Mouse (Mus musculus): Measurements from ENCODE around the gene Zfp706. TPM values are rescaled to one million over a fixed set of nuclear protein-coding genes. Genes with fewer than 3 reads are reported as not detected.
A peak's percentile ranks its signal among the peaks of the same experiment; 100 is the strongest.
"Not testable (repeated sequence)": the region's sequence is repeated elsewhere in the genome, so short reads cannot be mapped to it uniquely, and the experiment has no call there.

Zfp706 gene
- polyA plus RNA-seq, 1 experiment from 2014 or later = 472 TPM

DNA sequence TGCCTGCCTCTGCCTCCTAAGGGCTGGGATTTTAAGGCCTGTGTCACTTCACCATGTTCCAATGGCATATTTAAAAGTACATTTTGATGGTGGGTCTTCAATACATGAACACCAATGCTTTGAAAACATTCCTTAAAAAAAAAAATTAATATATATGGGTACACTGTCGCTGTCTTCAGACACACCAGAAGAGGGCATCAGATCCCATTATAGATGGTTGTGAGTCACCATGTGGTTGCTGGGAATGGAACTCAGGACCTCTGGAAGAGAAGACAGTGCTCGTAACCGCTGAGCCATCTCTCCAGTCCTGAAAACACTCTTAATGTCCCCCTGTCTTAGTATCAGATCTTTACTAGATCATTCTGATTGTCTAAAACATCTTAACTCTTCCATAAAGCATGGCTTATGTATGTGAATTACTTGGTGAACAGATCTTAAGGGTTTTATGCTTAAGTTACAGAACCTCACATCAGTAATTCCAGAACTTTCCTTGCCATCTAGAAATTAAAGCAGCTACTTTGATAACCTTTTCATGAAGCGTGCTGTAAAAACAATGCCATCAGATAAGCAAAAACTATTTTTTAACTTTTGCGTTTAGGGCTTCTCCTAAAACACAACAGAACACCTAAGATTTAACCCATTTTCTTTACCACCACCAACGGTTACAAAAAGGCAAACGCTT is 1.6 kb downstream of the Zfp706 start:
- WGBS = 46% methylated on average over 7 of the region's 7 CpGs
- Histone ChIP-seq H3K9ac (ENCODE audit: low read length) (peak overlapping the region; percentile 97), H3K27ac (ENCODE audit: low read depth, low read length) (peak overlapping the region; percentile 84; the same call in 1 of the 2 replicates), H3K4me2 (ENCODE audit: low read depth, low read length, severe bottlenecking) (peak overlapping the region; percentile 69), H3K27me3 (ENCODE audit: control insufficient read depth, insufficient read depth, low read length) (no peaks in the 10 kb centered on the region), H3K9me3 (ENCODE audit: control insufficient read depth, low read length) (no peaks in the 10 kb centered on the region), H3K36me3 (ENCODE audit: control insufficient read depth, insufficient read depth, low read length) (peaks cover 3% of the 10 kb centered on the region; the same call in 1 of the 2 replicates), H3K4me3 (ENCODE audit: low read depth, low read length) (peak overlapping the region; percentile 90), H3K4me1 (replicated peaks; ENCODE audit: control insufficient read depth, insufficient read depth, low read length) (peaks cover 9% of the 10 kb centered on the region; the same call in 1 of the 2 replicates)
- DNase-seq (ENCODE audit: low spot score) (no peak), ATAC-seq (replicated peaks; ENCODE audit: low FRiP score) (no peak)

DNA sequence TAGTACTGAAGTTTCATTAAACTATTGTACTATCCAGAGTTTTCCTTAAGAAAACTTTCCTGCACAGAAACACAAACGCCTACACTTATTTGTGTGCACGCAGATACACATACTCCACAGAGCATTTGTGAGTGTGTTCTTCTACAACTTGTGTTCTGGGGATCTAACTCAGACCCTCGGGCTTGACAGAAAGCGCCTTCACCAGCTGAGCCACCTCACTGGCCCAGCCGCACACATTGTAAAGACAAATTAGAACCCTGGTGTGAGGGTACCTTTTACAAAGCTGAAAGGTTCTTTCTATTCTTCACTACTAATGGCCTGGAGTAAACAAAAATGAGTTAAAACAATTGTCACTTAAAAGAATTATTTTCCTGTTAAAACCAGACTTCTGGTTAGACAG is 2.7 kb downstream of the Zfp706 start:
- no peak overlapping the region for H3K4me3 ChIP-seq (ENCODE audit: low read depth, low read length)
- ATAC-seq (replicated peaks; ENCODE audit: low FRiP score) (no peak), DNase-seq (ENCODE audit: low spot score) (no peak)
- H3K9ac ChIP-seq (ENCODE audit: low read length) = no peak overlapping the region; the same call in 1 of the 2 replicates
- no peaks in the 10 kb centered on the region for H3K9me3 ChIP-seq (ENCODE audit: control insufficient read depth, low read length)
- H3K27me3 ChIP-seq (ENCODE audit: control insufficient read depth, insufficient read depth, low read length) = no peaks in the 10 kb centered on the region
- no peak overlapping the region for H3K27ac ChIP-seq (ENCODE audit: low read depth, low read length)
- 78% methylated on average over 5 of the region's 5 CpGs for WGBS
- H3K4me1 ChIP-seq (replicated peaks; ENCODE audit: control insufficient read depth, insufficient read depth, low read length) = peaks cover 9% of the 10 kb centered on the region; the same call in 1 of the 2 replicates
- peaks cover 3% of the 10 kb centered on the region; the same call in 1 of the 2 replicates for H3K36me3 ChIP-seq (ENCODE audit: control insufficient read depth, insufficient read depth, low read length)
- H3K4me2 ChIP-seq (ENCODE audit: low read depth, low read length, severe bottlenecking) = peak overlapping the region; percentile 69; the same call in 1 of the 2 replicates

DNA sequence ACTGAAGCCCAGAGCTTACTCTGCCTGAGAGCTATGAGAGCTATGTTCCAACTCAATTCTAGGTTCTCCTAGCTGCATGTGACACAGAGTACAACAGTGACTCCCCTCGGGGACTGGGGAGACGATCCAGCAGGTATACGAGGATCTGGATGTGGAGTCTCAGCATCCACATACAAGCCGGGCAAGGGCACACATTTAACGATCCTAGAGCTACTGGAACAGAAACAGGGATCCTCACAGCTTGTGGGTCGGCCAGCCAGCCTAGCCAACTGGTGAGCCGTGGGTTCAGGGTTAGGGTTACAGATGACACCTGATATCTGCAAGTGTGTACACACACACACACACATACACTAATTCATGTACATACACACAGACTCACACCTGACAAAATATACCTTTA is 5.3 kb downstream of the Zfp706 start:
- WGBS = 95% methylated on average over 7 of the region's 7 CpGs
- H3K27me3 ChIP-seq (ENCODE audit: control insufficient read depth, insufficient read depth, low read length) = no peaks in the 10 kb centered on the region
- H3K4me1 ChIP-seq (replicated peaks; ENCODE audit: control insufficient read depth, insufficient read depth, low read length) = peaks cover 5% of the 10 kb centered on the region; the same call in 1 of the 2 replicates
- H3K4me2 ChIP-seq (ENCODE audit: low read depth, low read length, severe bottlenecking) = no peak overlapping the region
- H3K27ac ChIP-seq (ENCODE audit: low read depth, low read length) = no peak overlapping the region
- H3K9me3 ChIP-seq (ENCODE audit: control insufficient read depth, low read length) = peaks cover 4% of the 10 kb centered on the region
- no peak for DNase-seq (ENCODE audit: low spot score)
- no peak overlapping the region for H3K4me3 ChIP-seq (ENCODE audit: low read depth, low read length)
- no peak overlapping the region for H3K9ac ChIP-seq (ENCODE audit: low read length)
- peaks cover 16% of the 10 kb centered on the region for H3K36me3 ChIP-seq (ENCODE audit: control insufficient read depth, insufficient read depth, low read length)
- ATAC-seq (replicated peaks; ENCODE audit: low FRiP score) = no peak

DNA sequence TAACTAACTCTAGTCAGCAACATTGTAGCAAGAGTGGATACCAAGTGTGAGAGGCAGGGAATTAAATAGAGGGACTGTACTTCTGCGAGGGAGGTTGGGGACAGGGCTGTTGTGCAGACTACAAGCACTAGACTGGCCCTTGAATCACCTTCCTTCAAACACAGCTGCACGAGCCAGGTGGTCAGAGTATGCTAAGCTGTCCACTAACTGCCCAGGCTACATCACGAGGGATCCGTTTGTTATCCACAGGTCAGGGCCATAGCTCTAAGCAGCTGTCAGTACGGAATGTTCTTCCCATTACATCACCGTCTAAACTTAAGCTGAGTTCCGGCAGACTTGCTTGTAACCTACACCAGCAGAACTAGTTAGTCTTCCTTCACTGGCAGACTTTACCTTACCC is 8.0 kb downstream of the Zfp706 start:
- H3K4me3 ChIP-seq (ENCODE audit: low read depth, low read length); DNase-seq (ENCODE audit: low spot score); H3K4me2 ChIP-seq (ENCODE audit: low read depth, low read length, severe bottlenecking); ATAC-seq (replicated peaks; ENCODE audit: low FRiP score); H3K27me3 ChIP-seq (ENCODE audit: control insufficient read depth, insufficient read depth, low read length); H3K9ac ChIP-seq (ENCODE audit: low read length); H3K27ac ChIP-seq (ENCODE audit: low read depth, low read length); H3K4me1 ChIP-seq (replicated peaks; ENCODE audit: control insufficient read depth, insufficient read depth, low read length); H3K9me3 ChIP-seq (ENCODE audit: control insufficient read depth, low read length): not testable (repeated sequence)
- peaks cover 17% of the 10 kb centered on the region for H3K36me3 ChIP-seq (ENCODE audit: control insufficient read depth, insufficient read depth, low read length)
- 96% methylated on average over 7 of the region's 7 CpGs for WGBS

DNA sequence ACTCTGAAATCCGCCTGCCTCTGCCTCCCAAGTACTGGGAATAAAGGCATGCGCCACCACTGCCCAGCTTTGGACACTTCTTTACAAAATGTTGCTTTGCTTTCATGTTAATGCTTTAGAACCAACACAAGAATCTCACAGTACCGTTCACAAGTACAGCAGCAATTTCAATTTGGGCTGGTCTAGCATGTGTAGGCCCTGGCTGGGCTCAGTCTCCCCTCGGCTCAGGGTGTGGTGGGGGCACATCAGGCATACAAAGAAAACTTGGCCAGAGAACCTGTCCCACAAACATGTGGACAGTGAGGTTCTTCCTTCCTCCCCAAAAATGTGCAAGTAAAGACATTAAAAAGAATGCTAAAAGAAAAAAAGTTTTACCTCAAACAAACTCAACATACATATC is 12.4 kb downstream of the Zfp706 start:
- Histone ChIP-seq H3K4me3 (ENCODE audit: low read depth, low read length) (no peak overlapping the region), H3K36me3 (ENCODE audit: control insufficient read depth, insufficient read depth, low read length) (peaks cover 15% of the 10 kb centered on the region), H3K4me2 (ENCODE audit: low read depth, low read length, severe bottlenecking) (no peak overlapping the region), H3K4me1 (replicated peaks; ENCODE audit: control insufficient read depth, insufficient read depth, low read length) (peaks cover 2% of the 10 kb centered on the region; the same call in 1 of the 2 replicates), H3K27me3 (ENCODE audit: control insufficient read depth, insufficient read depth, low read length) (no peaks in the 10 kb centered on the region), H3K9me3 (ENCODE audit: control insufficient read depth, low read length) (peaks cover 5% of the 10 kb centered on the region), H3K9ac (ENCODE audit: low read length) (no peak overlapping the region), H3K27ac (ENCODE audit: low read depth, low read length) (no peak overlapping the region)
- ATAC-seq (replicated peaks; ENCODE audit: low FRiP score) (no peak), DNase-seq (ENCODE audit: low spot score) (no peak)
- WGBS = 93% methylated on average over 4 of the region's 4 CpGs

DNA sequence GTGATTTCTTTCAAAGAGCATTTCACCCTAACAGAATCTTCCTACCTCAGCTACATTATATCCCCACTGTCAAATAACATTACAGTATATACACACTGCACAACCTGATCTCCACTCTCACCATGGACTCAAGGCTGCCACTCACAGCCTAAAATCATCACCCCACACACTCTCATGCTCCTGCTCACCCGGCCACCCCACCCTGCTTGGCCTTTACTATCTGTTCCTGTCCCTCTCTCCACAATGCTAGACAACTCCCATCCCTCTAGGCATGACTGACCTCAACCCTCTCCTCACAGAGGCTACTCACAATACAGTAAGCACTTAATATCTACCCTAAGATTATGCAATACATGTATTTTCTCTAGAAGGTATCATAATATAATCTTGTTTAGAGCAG is 12.9 kb downstream of the Zfp706 start:
- Histone ChIP-seq H3K4me2 (ENCODE audit: low read depth, low read length, severe bottlenecking) (no peak overlapping the region), H3K27me3 (ENCODE audit: control insufficient read depth, insufficient read depth, low read length) (no peaks in the 10 kb centered on the region), H3K4me1 (replicated peaks; ENCODE audit: control insufficient read depth, insufficient read depth, low read length) (peaks cover 2% of the 10 kb centered on the region; the same call in 1 of the 2 replicates), H3K36me3 (ENCODE audit: control insufficient read depth, insufficient read depth, low read length) (peaks cover 15% of the 10 kb centered on the region), H3K9ac (ENCODE audit: low read length) (no peak overlapping the region), H3K4me3 (ENCODE audit: low read depth, low read length) (no peak overlapping the region), H3K9me3 (ENCODE audit: control insufficient read depth, low read length) (peaks cover 5% of the 10 kb centered on the region), H3K27ac (ENCODE audit: low read depth, low read length) (no peak overlapping the region)
- no peak for ATAC-seq (replicated peaks; ENCODE audit: low FRiP score)
- WGBS = 73% methylated on average over 1 of the region's 1 CpGs
- no peak for DNase-seq (ENCODE audit: low spot score)

DNA sequence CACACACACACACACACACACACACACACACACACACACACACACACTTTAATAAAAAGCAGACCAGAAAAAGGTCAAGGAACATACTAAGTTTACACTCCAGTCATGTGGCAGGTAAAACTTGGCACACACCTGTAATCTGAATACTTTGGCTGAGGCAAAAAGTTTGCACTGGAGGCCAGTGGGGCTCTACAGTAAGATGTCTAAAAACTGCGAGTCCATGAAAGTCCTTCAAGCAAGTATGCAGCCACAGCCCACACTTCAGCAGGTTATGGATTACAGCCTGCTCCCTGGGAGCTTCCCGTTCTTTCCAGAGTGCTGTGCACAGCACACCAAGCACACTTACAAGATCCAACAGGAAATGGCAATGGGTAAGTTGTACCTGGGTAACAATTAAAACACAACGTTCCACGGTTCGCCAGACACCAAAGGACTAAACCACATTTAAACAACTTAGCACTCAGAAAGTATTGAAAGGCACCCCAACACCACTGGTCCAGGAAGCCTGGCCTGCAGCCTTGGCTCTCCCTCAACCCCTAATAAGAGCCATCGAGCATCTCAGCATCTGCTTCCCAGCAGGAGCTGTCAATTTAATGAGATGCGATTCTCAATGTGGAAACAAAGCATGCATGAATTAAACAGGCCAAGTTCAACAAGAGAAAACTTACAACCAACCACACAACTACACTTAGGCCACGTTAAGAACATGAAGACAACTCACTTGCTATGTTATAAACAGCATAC is 14.0 kb downstream of the Zfp706 start:
- H3K27ac ChIP-seq (ENCODE audit: low read depth, low read length) = no peak overlapping the region
- no peak overlapping the region for H3K4me2 ChIP-seq (ENCODE audit: low read depth, low read length, severe bottlenecking)
- H3K27me3 ChIP-seq (ENCODE audit: control insufficient read depth, insufficient read depth, low read length) = no peaks in the 10 kb centered on the region
- no peak overlapping the region for H3K9ac ChIP-seq (ENCODE audit: low read length)
- peaks cover 12% of the 10 kb centered on the region for H3K36me3 ChIP-seq (ENCODE audit: control insufficient read depth, insufficient read depth, low read length)
- ATAC-seq (replicated peaks; ENCODE audit: low FRiP score) = no peak
- no peak overlapping the region for H3K4me3 ChIP-seq (ENCODE audit: low read depth, low read length)
- H3K4me1 ChIP-seq (replicated peaks; ENCODE audit: control insufficient read depth, insufficient read depth, low read length) = peaks cover 2% of the 10 kb centered on the region; the same call in 1 of the 2 replicates
- WGBS = 61% methylated on average over 8 of the region's 8 CpGs
- peaks cover 5% of the 10 kb centered on the region for H3K9me3 ChIP-seq (ENCODE audit: control insufficient read depth, low read length)
- DNase-seq (ENCODE audit: low spot score) = no peak

DNA sequence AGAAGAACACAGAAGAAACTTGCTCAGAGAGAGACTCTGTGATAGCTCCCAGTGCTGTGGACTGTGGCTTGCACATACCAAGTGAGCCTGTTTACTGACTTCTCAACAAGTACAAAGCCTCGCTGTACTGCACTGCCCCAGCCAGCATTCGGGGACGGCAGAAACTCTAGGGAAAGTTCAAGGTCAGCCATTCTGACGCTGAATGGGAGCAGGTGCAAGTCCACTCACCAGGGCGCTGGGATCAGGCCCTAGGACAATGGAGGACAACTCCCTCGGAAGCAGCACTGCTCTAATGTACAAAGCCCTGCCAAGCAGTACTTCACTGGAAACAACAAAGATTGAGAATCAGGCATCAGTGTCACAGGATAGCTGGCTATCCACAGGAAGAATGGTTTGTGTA is 16.2 kb downstream of the Zfp706 start:
- H3K9me3 ChIP-seq (ENCODE audit: control insufficient read depth, low read length) = no peaks in the 10 kb centered on the region
- no peak overlapping the region for H3K9ac ChIP-seq (ENCODE audit: low read length)
- H3K4me1 ChIP-seq (replicated peaks; ENCODE audit: control insufficient read depth, insufficient read depth, low read length) = peaks cover 4% of the 10 kb centered on the region; the same call in 1 of the 2 replicates
- no peak overlapping the region for H3K4me3 ChIP-seq (ENCODE audit: low read depth, low read length)
- no peaks in the 10 kb centered on the region for H3K27me3 ChIP-seq (ENCODE audit: control insufficient read depth, insufficient read depth, low read length)
- ATAC-seq (replicated peaks; ENCODE audit: low FRiP score) (no peak), DNase-seq (ENCODE audit: low spot score) (no peak)
- H3K36me3 ChIP-seq (ENCODE audit: control insufficient read depth, insufficient read depth, low read length) = no peaks in the 10 kb centered on the region
- no peak overlapping the region for H3K4me2 ChIP-seq (ENCODE audit: low read depth, low read length, severe bottlenecking)
- no peak overlapping the region for H3K27ac ChIP-seq (ENCODE audit: low read depth, low read length)
- WGBS = 50% methylated on average over 6 of the region's 6 CpGs
